Mouse (Mus musculus) intestine, embryonic 15.5 days (tissue): ENCODE measurements around the gene Naa15. TPM values are rescaled to one million over a fixed set of nuclear protein-coding genes. Genes with fewer than 3 reads are reported as not detected.

Experiments used
- ATAC-seq: fragments of 200-750 bp; cut with Nextera tagmentation; 2 replicates; pipeline ENCODE4 v1.8.0; 2017; ENCODE audit warnings: moderate TSS enrichment, moderate library complexity
- H3K27ac ChIP-seq: fragments of 300-500 bp; sonication (generic); 2 replicates; pipeline ENCODE4 v1.5.1; 2015; ENCODE audit warnings: mild to moderate bottlenecking, inconsistent platforms
- H3K27me3 ChIP-seq: fragments of 300-500 bp; sonication (generic); replicated peaks from 2 replicates; pipeline ENCODE4 v1.6.1; 2015; ENCODE audit warnings: inconsistent platforms
- H3K36me3 ChIP-seq: fragments of 300-500 bp; sonication (generic); 2 replicates; pipeline ENCODE4 v1.6.1; 2015; ENCODE audit warnings: inconsistent platforms
- H3K4me1 ChIP-seq: fragments of 300-500 bp; sonication (generic); replicated peaks from 2 replicates; pipeline ENCODE4 v1.6.1; 2015; ENCODE audit warnings: inconsistent platforms
- H3K4me2 ChIP-seq: fragments of 300-500 bp; sonication (generic); replicated peaks from 2 replicates; pipeline ENCODE4 v1.6.1; 2015; ENCODE audit warnings: mild to moderate bottlenecking, inconsistent platforms
- H3K4me3 ChIP-seq: fragments of 300-500 bp; sonication (generic); replicated peaks from 2 replicates; pipeline ENCODE4 v1.5.1; 2015; ENCODE audit warnings: inconsistent platforms
- H3K9ac ChIP-seq: fragments of 300-500 bp; sonication (generic); 2 replicates; pipeline ENCODE4 v1.6.1; 2015; ENCODE audit warnings: inconsistent platforms
- H3K9me3 ChIP-seq: fragments of 300-500 bp; sonication (generic); 2 replicates; pipeline ENCODE4 v1.6.1; 2016; ENCODE audit warnings: inconsistent platforms
- WGBS: fragments of 180-500 bp; shearing (Covaris S2); methylation state at CpG from one replicate; pipeline ENCODE4 v1.1.7; 2015; 5-methylcytosine and 5-hydroxymethylcytosine counted together
- polyA plus RNA-seq: library from polyadenylated mRNA; unstranded; fragments of >200 nt; fragmentation: Nextera tagmentation; extraction: Ambion mirVana; gene quantifications from 2 replicates; pipeline ENCODE4 v1.2.1, GENCODE M21; 2015

Gene Naa15
- polyA plus RNA-seq, result 45.7 and 51.6 TPM in 2 replicates

GRCm38 (mm10) chr3:51415098-51416072, at the start of gene Naa15:
TSS of gene Naa15 (plus strand) at chr3:51415148.
- Histone ChIP-seq H3K4me3 (peak within 1 kb of the TSS; percentile 97), H3K27ac (peak within 1 kb of the TSS; percentile 93), H3K4me1 (peaks cover 3% of the 10 kb centered on the region; the same call in 1 of the 2 replicates), H3K4me2 (peak within 1 kb of the TSS; percentile 62), H3K9me3 (no peaks in the 10 kb centered on the region), H3K27me3 (no peaks in the 10 kb centered on the region), H3K9ac (peak within 1 kb of the TSS; percentile 98), H3K36me3 (no peaks in the 10 kb centered on the region)
- peak; percentile 93 for ATAC-seq
- WGBS, result 3% methylated on average over 43 of the region's 43 CpGs

- Histone ChIP-seq H3K4me1 (peaks cover 11% of the 10 kb centered on the region; the same call in 1 of the 2 replicates), H3K27ac (no peak overlapping the region), H3K9ac (peak overlapping the region; percentile 12; the same call in 1 of the 2 replicates), H3K4me2 (peak overlapping the region; percentile 78), H3K36me3 (no peaks in the 10 kb centered on the region), H3K27me3 (no peaks in the 10 kb centered on the region), H3K9me3 (no peaks in the 10 kb centered on the region), H3K4me3 (peak overlapping the region; percentile 44; the same call in 1 of the 2 replicates)
- 14% methylated on average over 3 of the region's 3 CpGs for WGBS
- no peak; the same call in 1 of the 2 replicates for ATAC-seq
Observed at GRCm38 (mm10) chr3:51365517-51365882, 49.4 kb upstream of the Naa15 start.

GRCm38 (mm10) chr3:51366926-51367325, 48.0 kb upstream of the Naa15 start:
- WGBS, result 57% methylated on average over 4 of the region's 4 CpGs
- no peaks in the 10 kb centered on the region for H3K9me3 ChIP-seq
- no peak overlapping the region for H3K9ac ChIP-seq
- H3K4me2 ChIP-seq, result no peak overlapping the region
- no peak overlapping the region for H3K4me3 ChIP-seq
- no peak overlapping the region for H3K27ac ChIP-seq
- ATAC-seq, result no peak
- H3K36me3 ChIP-seq, result no peaks in the 10 kb centered on the region
- H3K4me1 ChIP-seq, result peaks cover 7% of the 10 kb centered on the region; the same call in 1 of the 2 replicates
- H3K27me3 ChIP-seq, result no peaks in the 10 kb centered on the region

GRCm38 (mm10) chr3:51368011-51368410, 46.9 kb upstream of the Naa15 start:
- WGBS, result 75% methylated on average over 4 of the region's 4 CpGs
- H3K9me3 ChIP-seq, result no peaks in the 10 kb centered on the region
- no peaks in the 10 kb centered on the region for H3K27me3 ChIP-seq
- no peak overlapping the region for H3K27ac ChIP-seq
- no peak for ATAC-seq
- H3K36me3 ChIP-seq, result no peaks in the 10 kb centered on the region
- H3K4me1 ChIP-seq, result peaks cover 7% of the 10 kb centered on the region; the same call in 1 of the 2 replicates
- no peak overlapping the region for H3K4me3 ChIP-seq
- no peak overlapping the region for H3K9ac ChIP-seq
- H3K4me2 ChIP-seq, result no peak overlapping the region

- Histone ChIP-seq H3K4me1 (no peaks in the 10 kb centered on the region), H3K27me3 (no peaks in the 10 kb centered on the region), H3K9ac (no peak overlapping the region), H3K27ac (no peak overlapping the region), H3K4me3 (no peak overlapping the region), H3K9me3 (no peaks in the 10 kb centered on the region), H3K36me3 (no peaks in the 10 kb centered on the region), H3K4me2 (no peak overlapping the region)
- no peak for ATAC-seq
- WGBS, result 77% methylated on average over 2 of the region's 2 CpGs
Observed at GRCm38 (mm10) chr3:51371826-51372225, 43.1 kb upstream of the Naa15 start.

- no peak for ATAC-seq
- Histone ChIP-seq H3K9ac (no peak overlapping the region), H3K9me3 (no peaks in the 10 kb centered on the region), H3K27ac (no peak overlapping the region), H3K36me3 (no peaks in the 10 kb centered on the region), H3K4me3 (no peak overlapping the region), H3K27me3 (no peaks in the 10 kb centered on the region), H3K4me1 (no peaks in the 10 kb centered on the region), H3K4me2 (no peak overlapping the region)
- 45% methylated on average over 5 of the region's 5 CpGs for WGBS
Observed at GRCm38 (mm10) chr3:51372883-51373282, 42.1 kb upstream of the Naa15 start.

GRCm38 (mm10) chr3:51373544-51373943, 41.4 kb upstream of the Naa15 start:
- no peak overlapping the region for H3K4me3 ChIP-seq
- H3K36me3 ChIP-seq, result no peaks in the 10 kb centered on the region
- H3K27me3 ChIP-seq, result no peaks in the 10 kb centered on the region
- H3K4me1 ChIP-seq, result peaks cover 2% of the 10 kb centered on the region; the same call in 1 of the 2 replicates
- no peak for ATAC-seq
- H3K9ac ChIP-seq, result no peak overlapping the region
- no peak overlapping the region for H3K27ac ChIP-seq
- no peaks in the 10 kb centered on the region for H3K9me3 ChIP-seq
- no peak overlapping the region for H3K4me2 ChIP-seq
- WGBS, result 65% methylated on average over 5 of the region's 5 CpGs

- ATAC-seq, result no peak
- H3K27me3 ChIP-seq, result no peaks in the 10 kb centered on the region
- 80% methylated on average over 19 of the region's 19 CpGs for whole genome bisulfite sequencing
Observed at GRCm38 (mm10) chr3:51375307-51376265, 39.4 kb upstream of the Naa15 start.

GRCm38 (mm10) chr3:51377878-51378664, 36.9 kb upstream of the Naa15 start:
- ATAC-seq, result peak; percentile 72
- Histone ChIP-seq H3K9me3 (no peaks in the 10 kb centered on the region), H3K27ac (no peak overlapping the region), H3K9ac (no peak overlapping the region), H3K36me3 (no peaks in the 10 kb centered on the region), H3K4me3 (peak overlapping the region; percentile 28), H3K4me1 (peaks cover 5% of the 10 kb centered on the region; the same call in 1 of the 2 replicates), H3K4me2 (peak overlapping the region; percentile 58), H3K27me3 (no peaks in the 10 kb centered on the region)
- WGBS, result 30% methylated on average over 31 of the region's 31 CpGs

More at GRCm38 (mm10) chr3:51375307-51376265, 39.4 kb upstream of the Naa15 start:
- Histone ChIP-seq H3K27ac (no peak overlapping the region), H3K4me1 (peaks cover 5% of the 10 kb centered on the region; the same call in 1 of the 2 replicates), H3K4me3 (no peak overlapping the region), H3K4me2 (no peak overlapping the region), H3K9me3 (no peaks in the 10 kb centered on the region), H3K36me3 (no peaks in the 10 kb centered on the region), H3K9ac (no peak overlapping the region)

GRCm38 (mm10) chr3:51378665-51378946, 36.3 kb upstream of the Naa15 start:
- Histone ChIP-seq H3K36me3 (no peaks in the 10 kb centered on the region), H3K9ac (no peak overlapping the region), H3K27me3 (no peaks in the 10 kb centered on the region), H3K27ac (no peak overlapping the region), H3K4me1 (peaks cover 5% of the 10 kb centered on the region; the same call in 1 of the 2 replicates), H3K4me2 (peak overlapping the region; percentile 58), H3K9me3 (no peaks in the 10 kb centered on the region), H3K4me3 (peak overlapping the region; percentile 28)
- ATAC-seq, result no peak
- WGBS, result 82% methylated on average over 3 of the region's 3 CpGs

GRCm38 (mm10) chr3:51379786-51380659, 34.9 kb upstream of the Naa15 start:
- 68% methylated on average over 5 of the region's 5 CpGs for WGBS
- Histone ChIP-seq H3K27me3 (no peaks in the 10 kb centered on the region), H3K36me3 (no peaks in the 10 kb centered on the region), H3K27ac (no peak overlapping the region), H3K9me3 (no peaks in the 10 kb centered on the region), H3K4me1 (peaks cover 5% of the 10 kb centered on the region; the same call in 1 of the 2 replicates), H3K9ac (no peak overlapping the region), H3K4me3 (no peak overlapping the region), H3K4me2 (no peak overlapping the region)
- ATAC-seq, result no peak
